In the genomic region with DNA sequence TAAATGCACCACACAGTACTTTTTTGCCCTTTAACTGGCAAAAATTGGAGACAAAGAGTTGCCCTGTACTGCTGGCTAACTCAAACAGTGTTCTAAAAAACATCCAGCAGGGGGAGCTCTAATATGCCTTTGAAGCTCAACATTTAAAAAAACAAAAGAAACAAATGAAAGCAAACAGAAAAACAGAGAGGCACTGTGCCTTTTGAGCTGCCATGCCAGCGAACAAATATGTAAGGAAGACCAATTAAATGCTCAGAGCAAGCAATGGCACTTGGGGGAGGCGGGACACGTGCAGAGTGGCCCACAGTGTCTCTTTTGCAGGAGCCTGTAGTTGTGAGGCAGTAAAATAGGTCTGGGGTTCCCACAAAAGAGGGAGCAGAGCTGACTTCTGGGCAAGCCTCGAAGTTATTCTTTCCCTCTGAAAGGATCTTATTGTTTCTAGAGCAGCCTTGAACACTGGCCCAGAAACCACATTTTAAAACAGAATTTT, we compare ENCODE assay signal across 7 mouse cellular contexts. TPM values are rescaled to one million over a fixed set of nuclear protein-coding genes. Genes with fewer than 3 reads are reported as not detected.
DNase-seq lines count a peak whose midpoint lies in the region; ATAC-seq and TF ChIP-seq lines count a peak whose summit lies in the region.

No protein-coding gene starts in this region.

- CTCF ChIA-PET in Patski (lab: Charles Lee), result interaction anchor here (0.8 to 5.0 kb wide), 19 partner anchors 9 to 334 kb away, joined by 3 to 24 read pairs (median 4); no protein-coding TSS in a partner anchor

- H3K27me3 ChIP-seq in Patski, result no peaks in the 10 kb centered on the region
- H3K27me3 ChIP-seq in forebrain, postnatal 0 days (ENCODE audit: insufficient read depth, low read length), result no peaks in the 10 kb centered on the region
- no peaks in the 10 kb centered on the region for H3K27me3 ChIP-seq in hindbrain, embryonic 11.5 days (ENCODE audit: control insufficient read depth, insufficient read depth, low read length)

- no peaks in the 10 kb centered on the region for H3K4me1 ChIP-seq in forebrain, postnatal 0 days (ENCODE audit: insufficient read depth)
- peaks cover 5% of the 10 kb centered on the region for H3K4me1 ChIP-seq in hindbrain, embryonic 11.5 days (replicated peaks; ENCODE audit: control insufficient read depth, insufficient read depth, low read length)

- no peaks in the 10 kb centered on the region for H3K9me3 ChIP-seq in forebrain, postnatal 0 days (ENCODE audit: low read length)
- H3K9me3 ChIP-seq in hindbrain, embryonic 11.5 days (ENCODE audit: control insufficient read depth, low read length), result no peaks in the 10 kb centered on the region

- ATAC-seq in Patski, result peak; percentile 26
- peak; percentile 90 for ATAC-seq in forebrain, postnatal 0 days
- ATAC-seq in hindbrain, embryonic 11.5 days (ENCODE audit: low FRiP score), result peak; percentile 85

- WGBS in forebrain, postnatal 0 days, result under 1% methylated on average over 4 of the region's 4 CpGs
- 1% methylated on average over 4 of the region's 4 CpGs for WGBS in hindbrain, embryonic 11.5 days

- no peak for DNase-seq in Patski (ENCODE audit: low read depth, low spot score)
- peak; percentile 38 to 51 for DNase-seq in cerebellum, adult 18-20 months
- DNase-seq in forebrain, postnatal 0 days, result peak; percentile 87
- DNase-seq in hindbrain, embryonic 11.5 days (ENCODE audit: low spot score), result peak; percentile 87
- DNase-seq in layer of hippocampus, adult 9-11 months, result peak; percentile 80
- DNase-seq in lung, postnatal 10 days, result peak; percentile 83
- peak; percentile 89 for DNase-seq in retina, postnatal 1 day

- POLR2A ChIA-PET in Patski (lab: Charles Lee), result no interaction called here

- peak; percentile 74 for TF ChIP-seq CTCF in Patski (IDR thresholded peaks at IDR 0.05)
- TF ChIP-seq CTCF in forebrain, postnatal 0 days (IDR thresholded peaks at IDR 0.05; ENCODE audit: low read depth), result peak; percentile 83

- H3K36me3 ChIP-seq in forebrain, postnatal 0 days (ENCODE audit: insufficient read depth), result no peaks in the 10 kb centered on the region
- H3K36me3 ChIP-seq in hindbrain, embryonic 11.5 days (ENCODE audit: control insufficient read depth, insufficient read depth, low read length), result no peaks in the 10 kb centered on the region

- in situ Hi-C loops in Patski (cut with MboI; ENCODE audit: low pct_unique_long_range_greater_than_20kb), result loop anchor here (5.0 to 25.0 kb wide), 3 partner anchors 97 to 537 kb away; partner anchors contain the start of gene Mettl13

- no peak overlapping the region for H3K4me2 ChIP-seq in forebrain, postnatal 0 days (ENCODE audit: low read depth)
- peak overlapping the region; percentile 26; the same call in 1 of the 2 replicates for H3K4me2 ChIP-seq in hindbrain, embryonic 11.5 days (replicated peaks; ENCODE audit: low read depth, low read length)

- no peak overlapping the region for H3K9ac ChIP-seq in forebrain, postnatal 0 days
- peak overlapping the region; percentile 54; the same call in 1 of the 2 replicates for H3K9ac ChIP-seq in hindbrain, embryonic 11.5 days (ENCODE audit: low read depth, low read length)

- no peak overlapping the region for H3K4me3 ChIP-seq in forebrain, postnatal 0 days (ENCODE audit: low read depth, low read length)
- H3K4me3 ChIP-seq in hindbrain, embryonic 11.5 days (ENCODE audit: low read depth, low read length), result no peak overlapping the region

- H3K27ac ChIP-seq in forebrain, postnatal 0 days (ENCODE audit: low read depth, low read length), result peak overlapping the region; percentile 57; the same call in 1 of the 2 replicates
- peak overlapping the region; percentile 74 for H3K27ac ChIP-seq in hindbrain, embryonic 11.5 days (ENCODE audit: low read depth, low read length)

RNA-seq across cellular contexts. Expression of gene 4930558K02Rik, which starts 20.5 kb away (rescaled TPM):
- not detected for polyA plus RNA-seq in Patski (2021)
- total RNA-seq in forebrain, postnatal 0 days (2014; rRNA removed), result not detected in 2 replicates
- 0.25 and 0.43 TPM in 2 replicates for polyA plus RNA-seq in forebrain, postnatal 0 days (2015; fragmentation: Nextera tagmentation; extraction: Ambion mirVana)
- not detected in 2 replicates for polyA plus RNA-seq in hindbrain, embryonic 11.5 days (2014; fragmentation: Nextera tagmentation; extraction: Ambion mirVana)

RNA-seq across cellular contexts. Expression of gene Pigc, which starts 30.9 kb away (rescaled TPM):
- polyA plus RNA-seq in Patski (2021), result 25.7 TPM
- total RNA-seq in forebrain, postnatal 0 days (2014; rRNA removed), result 14.9 and 20.5 TPM in 2 replicates
- 19.8 and 23.9 TPM in 2 replicates for polyA plus RNA-seq in forebrain, postnatal 0 days (2015; fragmentation: Nextera tagmentation; extraction: Ambion mirVana)
- polyA plus RNA-seq in hindbrain, embryonic 11.5 days (2014; fragmentation: Nextera tagmentation; extraction: Ambion mirVana), result 33.3 and 38.6 TPM in 2 replicates

Comparison
In these comparisons a context has a peak if more than half of its experiments do, and no peak if none do; other contexts are left out.
1. ATAC-seq: peak in every context shown above with its lines; median percentile 90 in forebrain, postnatal 0 days; 85 in hindbrain, embryonic 11.5 days; 26 in Patski.